Mouse (Mus musculus) neutrophil, adult 59 days (primary cell): ENCODE results near the gene Fanci. TPM values are rescaled to one million over a fixed set of nuclear protein-coding genes. Genes with fewer than 3 reads are reported as not detected.

Source experiments
- total RNA-seq, 2 experiments: library from RNA; stranded (reverse); gene quantifications; 1 replicate in 1 of 2; 2 replicates in 1 of 2; pipeline ENCODE4 v1.2.4; 2023

Gene Fanci
- total RNA-seq: 1 to 10 TPM; 7.8 to 8.2 TPM

DNA sequence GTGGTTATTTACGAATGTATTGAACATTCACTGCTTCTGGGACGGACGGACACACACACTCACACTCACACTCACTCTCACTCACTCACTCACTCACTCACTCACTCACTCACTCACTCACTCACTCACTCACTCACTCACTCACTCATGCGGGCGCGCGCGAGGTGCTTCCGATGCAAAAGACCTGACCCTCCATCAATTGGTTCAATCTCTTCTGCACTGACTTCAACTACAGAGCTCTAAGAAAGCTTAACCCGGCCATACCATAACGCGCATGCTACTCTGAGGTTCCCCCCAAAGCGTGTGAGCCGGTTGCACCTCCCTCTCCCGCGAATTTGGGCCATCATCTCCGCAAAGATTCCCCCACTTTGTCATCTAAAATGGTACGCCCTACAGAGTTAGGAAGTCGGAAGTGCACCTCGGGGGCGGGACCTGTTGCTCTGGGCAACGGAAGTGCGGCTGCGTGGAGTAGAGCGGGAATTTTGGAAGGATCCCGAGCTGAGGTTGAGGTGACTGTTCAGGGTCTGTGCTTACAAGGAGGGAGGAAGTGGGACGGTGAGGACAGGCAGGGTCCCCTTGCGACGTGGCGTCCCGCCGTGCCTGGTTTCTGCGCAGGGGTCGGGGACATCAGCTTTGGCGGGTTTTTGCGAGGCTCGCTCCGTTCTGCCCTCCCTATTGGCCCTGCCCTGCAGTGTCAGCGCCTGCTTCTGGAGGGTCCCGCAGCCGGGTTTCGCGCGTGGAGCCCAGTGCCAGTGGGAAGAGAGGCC is at the start of gene Fanci:
Gene Fanci, plus strand, starts transcription at position 47 of the 767 bp plus-strand sequence.

DNA sequence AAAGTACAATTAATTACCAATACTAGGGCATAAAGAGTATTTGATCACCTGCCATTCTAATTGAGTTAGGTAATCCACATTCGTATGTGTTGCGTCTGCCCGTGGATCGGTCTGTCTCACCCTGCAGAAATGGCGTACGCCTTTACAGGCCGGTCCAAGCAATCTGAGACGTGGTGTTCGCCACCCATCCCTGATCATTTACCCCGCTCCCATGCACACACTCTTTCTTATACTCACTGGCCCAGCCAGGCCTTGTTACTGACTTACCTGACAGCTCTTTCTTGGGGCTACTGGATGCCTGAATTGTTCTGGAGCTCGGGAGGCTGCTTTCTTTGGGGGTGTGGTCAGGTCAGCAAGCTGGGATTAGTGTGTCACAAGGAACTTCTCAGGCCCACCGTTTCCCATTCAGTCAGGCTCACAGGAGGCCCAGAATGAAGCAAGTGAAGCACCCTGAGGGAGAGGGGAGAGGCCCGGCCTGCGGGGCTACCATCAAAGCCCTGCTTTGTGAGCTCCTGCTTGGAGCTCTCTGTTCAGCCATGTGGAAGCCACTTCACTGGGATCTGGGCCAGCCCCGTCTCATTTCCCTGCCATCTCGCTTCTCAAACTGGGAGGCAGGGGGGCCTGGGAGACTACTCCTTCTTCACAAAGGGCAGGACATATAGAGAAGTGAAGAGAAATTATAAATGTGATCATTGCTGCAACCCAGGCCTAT is 5.2 kb upstream of the Fanci start, which contains the start of gene Rlbp1:
Gene Rlbp1, minus strand, starts transcription at position 627 of the 712 bp plus-strand sequence.

GRCm38 (mm10) chr7:79466053-79466901 is 74.5 kb downstream of the Fanci start, which contains the start of gene Polg:
Gene Polg, minus strand, starts transcription at chr7:79466362.

Other genes starting within 250 kb of the Fanci start
- 10 to 100 TPM in 1 of 2 experiments, 1 to 10 TPM in 1; 7.1 to 13.2 TPM for gene Mfge8, start 242.9 kb upstream of the Fanci start, total RNA-seq
- 10 to 100 TPM; 73.0 to 76.5 TPM for gene Abhd2, start 118.7 kb upstream of the Fanci start, total RNA-seq
- gene Rlbp1, start 4.9 kb upstream of the Fanci start, total RNA-seq: not detected
- gene Polg, start 74.4 kb downstream of the Fanci start, total RNA-seq: 10 to 100 TPM; 90.8 to 94.7 TPM
- under 1 TPM; 0.29 to 0.38 TPM for gene Rhcg, start 225.7 kb downstream of the Fanci start, total RNA-seq